Mouse (Mus musculus) right cerebral cortex, adult 2 months (tissue): ENCODE results near the gene Pcgf6.

Experiments used
- DNase-seq, 2 experiments: peaks; one replicate each; pipeline ENCODE4 v3.0.0; 2021 to 2022; ENCODE audit warnings: low spot score in 2 of 2

The Pcgf6 gene

DNA sequence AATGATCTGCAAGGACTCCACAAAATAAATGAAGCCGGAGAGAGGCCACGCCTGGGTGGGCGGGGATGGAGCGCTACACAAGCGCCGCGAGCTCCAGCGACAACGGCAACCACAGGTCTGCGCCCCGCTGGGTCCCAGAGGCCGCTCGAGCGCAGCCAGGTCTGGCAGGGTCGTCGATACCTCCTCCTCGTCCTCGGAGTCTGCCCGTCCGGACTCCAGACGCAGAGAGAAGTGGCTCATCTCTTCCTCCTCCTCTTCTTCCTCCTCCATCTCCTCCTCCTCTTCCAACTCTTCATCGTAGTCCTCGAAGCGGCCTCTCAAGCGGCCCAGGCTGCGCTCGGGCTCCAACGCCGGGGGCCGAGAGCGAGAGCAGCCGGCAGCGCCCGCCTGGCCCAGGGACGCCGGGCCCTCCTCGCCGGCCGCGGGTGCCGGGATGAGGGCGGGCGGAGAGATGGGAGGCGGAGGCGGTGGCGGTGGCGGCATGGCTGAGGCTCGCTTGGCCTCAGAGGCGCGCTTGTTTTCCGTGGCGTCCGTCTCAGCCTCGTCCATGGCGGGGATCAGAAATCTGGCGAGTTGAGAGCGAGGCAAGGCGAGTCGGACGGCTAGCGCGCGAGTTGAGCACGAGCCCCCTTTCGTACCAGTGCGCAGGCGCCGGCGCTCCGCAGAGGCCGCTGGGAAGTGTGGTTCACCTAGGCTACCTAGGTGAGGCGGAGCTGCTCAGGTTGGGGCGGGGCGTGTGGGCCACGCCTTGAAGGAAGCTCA, at the start of gene Pcgf6:
Pcgf6 (minus strand) TSS at position 636 of the 762 bp plus-strand sequence.
- DNase-seq: peak; percentile 84

DNA sequence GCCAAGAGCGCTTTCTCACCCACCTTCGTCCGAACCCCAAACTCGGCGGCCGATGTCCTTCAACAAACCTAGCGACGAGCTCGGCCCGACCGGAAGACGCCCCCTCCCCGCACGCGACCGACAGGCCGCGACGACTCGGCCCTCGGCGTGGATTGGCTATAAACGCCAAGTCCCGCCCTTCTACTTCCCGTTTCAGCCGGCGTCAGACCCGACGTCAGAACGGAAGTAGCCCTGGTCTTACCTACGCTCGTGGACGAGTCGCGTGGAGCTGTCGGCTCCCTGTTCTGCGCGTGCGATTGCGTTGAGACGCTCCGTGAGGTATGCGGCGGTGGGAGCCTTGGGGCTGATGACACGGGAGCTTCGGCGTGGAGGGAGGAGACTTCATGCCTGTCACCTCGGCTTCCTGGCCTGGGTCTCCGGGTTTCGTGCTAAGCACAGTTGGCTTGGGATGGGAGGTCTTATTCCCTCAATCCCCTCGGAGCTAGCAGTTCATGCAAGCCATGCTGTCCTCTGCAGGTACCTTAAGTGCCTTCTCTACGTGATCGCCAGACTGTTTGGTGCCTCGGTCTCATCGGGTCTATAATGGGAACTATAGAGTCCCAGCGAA, 39.9 kb upstream of the Pcgf6 start, which contains the start of the genes Usmg5 and Pdcd11:
Usmg5 (minus strand) TSS at position 98 of the 607 bp plus-strand sequence.
Pdcd11 (plus strand) TSS at position 219 of the 607 bp plus-strand sequence.
- peak; percentile 98 for DNase-seq

DNA sequence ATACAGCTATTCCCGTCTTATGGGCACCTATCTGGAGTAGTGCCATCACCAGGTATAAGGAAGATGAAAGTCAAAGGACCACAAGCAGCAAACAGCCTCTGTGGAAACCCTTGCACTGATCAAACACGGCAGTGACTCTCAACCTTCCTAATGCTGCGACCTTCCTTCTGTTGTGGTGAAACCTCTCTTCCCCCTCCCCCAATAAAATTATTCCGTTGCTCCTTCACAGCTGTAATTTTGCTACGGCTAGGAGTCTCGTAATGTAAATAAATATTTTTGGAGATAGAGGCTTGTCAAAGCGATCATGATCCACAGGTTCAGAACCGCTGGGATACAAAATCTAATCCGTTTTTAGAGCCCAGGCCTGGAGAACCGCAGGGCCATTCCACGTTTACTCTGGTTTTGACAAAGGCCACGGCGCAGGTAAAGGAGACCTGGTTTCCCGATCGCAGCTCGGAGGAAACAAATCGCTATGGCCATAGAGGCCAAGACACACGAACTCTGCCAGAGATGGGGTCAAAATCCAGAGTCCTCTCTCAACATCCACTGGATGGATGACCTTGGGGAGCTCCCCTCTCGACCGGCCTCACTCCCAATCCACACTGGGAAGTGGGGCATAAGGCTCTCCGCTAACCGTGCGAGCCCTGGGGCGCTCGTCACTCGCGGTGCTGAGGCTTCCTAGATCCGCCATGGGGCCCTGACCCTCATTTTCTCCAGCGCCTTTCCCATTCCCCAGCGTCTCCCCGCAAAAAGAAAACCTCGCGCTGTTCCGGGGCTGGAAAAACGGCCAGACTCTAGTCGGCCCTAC, 39.2 kb upstream of the Pcgf6 start:
- DNase-seq: peak in 1 of 2 experiments; percentile 26

DNA sequence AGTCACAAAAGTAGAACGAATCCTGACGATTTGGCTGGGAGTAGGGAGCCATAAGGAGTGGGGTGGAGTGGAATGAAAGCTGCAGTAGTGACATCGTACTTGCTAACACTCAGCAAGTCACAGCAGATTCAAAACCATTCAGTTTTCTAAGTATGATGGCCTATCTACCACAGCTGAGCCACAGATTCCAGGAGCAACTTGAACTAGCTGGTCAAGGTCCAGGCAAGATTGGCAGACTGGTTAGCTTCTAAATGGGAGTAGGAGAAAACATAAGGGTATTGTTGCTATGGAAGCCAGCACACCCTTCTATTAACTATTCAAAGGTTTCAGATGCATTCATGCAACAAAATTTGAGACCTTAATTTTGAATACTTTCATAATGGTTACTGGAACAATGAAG, 37.5 kb upstream of the Pcgf6 start:
- no peak for DNase-seq

DNA sequence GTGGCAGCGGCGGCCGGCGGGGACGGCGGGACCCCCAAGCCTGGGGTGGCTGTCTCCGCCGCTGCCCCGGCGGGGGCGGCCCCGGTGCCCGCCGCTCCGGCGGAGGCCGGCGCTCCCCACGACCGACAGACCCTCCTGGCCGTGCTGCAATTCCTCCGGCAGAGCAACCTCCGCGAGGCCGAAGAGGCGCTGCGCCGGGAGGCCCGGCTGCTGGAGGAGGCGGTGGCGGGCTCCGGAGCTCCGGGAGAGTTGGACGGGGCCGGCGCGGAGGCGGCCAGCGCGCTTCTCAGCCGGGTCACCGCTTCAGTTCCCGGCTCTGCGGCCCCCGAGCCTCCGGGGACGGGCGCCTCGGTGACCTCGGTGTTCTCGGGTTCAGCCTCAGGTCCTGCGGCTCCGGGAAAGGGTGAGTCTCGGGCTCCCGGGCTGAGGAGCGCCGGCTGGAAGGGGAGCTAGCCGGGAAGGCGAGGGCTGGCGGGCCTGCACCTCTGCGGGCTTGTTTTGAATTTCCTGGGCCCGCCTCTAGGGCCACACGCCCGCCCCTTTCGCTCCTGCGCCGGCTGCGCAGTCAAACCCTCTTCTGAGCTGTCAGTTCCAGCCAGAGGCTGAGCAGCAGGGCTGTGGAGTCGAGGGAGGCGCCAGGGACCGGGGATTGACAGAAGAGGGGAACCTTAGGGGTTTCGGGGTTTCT, 17.4 kb upstream of the Pcgf6 start:
- DNase-seq: peak; percentile 83 to 84

DNA sequence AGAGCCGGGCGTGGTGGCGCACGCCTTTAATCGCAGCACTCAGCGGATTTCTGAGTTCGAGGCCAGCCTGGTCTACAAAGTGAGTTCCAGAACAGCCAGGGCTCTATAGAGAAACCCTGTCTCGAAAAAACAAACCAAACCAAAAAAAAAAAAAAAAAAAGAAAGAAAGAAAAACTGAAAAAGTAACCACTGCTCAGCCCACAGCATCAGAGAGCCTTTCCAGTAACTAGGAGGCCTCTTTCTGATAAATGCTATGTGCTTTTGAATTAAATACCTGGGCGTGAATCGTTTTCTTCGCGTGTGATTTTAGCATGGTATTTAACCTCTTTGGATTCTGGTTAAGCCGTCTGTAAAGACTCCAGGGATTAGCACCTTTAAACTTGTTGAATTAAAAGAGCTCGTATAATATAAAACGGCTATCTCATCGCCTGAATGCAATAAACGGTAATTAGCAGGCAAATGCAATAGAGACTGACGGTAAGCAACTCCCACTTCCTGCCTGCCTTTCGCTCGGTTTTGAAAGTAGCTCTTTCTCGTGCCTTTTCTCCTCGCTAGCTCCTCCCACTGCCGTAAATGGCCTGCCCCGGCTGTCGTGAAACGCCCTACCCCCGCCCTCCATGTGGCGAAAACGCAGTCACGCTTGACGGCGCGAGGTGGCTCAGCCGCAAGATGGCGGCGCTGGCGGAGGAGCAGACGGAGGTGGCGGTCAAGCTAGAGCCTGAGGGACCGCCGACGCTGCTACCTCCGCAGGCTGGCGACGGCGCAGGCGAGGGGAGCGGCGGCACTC, 16.6 kb upstream of the Pcgf6 start, which contains the start of gene Taf5:
Taf5 (plus strand) TSS at position 651 of the 787 bp plus-strand sequence.
- peak; percentile 95 to 98 for DNase-seq

DNA sequence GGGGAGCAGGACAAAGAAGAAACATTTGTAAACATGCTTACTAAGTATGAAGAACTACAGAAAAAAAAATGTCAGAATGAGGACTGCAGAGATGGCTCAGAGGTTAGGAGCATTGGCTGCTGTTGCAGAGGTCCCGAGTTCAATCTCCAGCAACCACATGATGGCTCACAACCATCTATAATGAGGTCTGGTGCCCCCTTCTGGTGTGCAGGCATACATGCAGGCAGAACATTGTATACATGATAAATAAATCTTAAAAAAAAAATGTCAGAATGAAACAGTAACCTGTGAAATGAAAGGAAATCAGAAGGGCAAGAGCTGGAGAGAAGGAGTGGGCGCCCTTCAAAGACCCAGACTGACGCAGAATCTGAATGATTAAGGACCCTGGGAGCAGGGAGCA, 15.2 kb upstream of the Pcgf6 start:
- no peak for DNase-seq

DNA sequence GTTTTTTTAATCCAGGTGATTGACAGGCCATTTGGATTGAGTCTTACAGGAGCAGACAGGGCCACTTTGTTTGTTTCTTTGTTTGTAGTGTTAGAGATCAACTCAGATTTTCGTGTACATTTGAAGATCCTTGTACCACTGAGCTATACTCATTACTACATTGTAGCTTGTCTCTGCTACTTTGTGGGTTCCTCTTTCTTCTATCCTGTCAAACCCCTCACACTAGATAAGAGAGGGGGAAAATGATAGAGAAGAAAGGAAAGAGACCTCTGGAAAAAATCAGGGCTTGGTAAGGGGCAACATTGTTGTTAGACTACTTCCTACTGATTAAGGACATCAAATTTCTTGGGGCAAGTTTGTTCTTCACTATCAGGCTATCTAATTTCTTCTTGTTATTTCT, 7.0 kb upstream of the Pcgf6 start:
- DNase-seq: no peak

DNA sequence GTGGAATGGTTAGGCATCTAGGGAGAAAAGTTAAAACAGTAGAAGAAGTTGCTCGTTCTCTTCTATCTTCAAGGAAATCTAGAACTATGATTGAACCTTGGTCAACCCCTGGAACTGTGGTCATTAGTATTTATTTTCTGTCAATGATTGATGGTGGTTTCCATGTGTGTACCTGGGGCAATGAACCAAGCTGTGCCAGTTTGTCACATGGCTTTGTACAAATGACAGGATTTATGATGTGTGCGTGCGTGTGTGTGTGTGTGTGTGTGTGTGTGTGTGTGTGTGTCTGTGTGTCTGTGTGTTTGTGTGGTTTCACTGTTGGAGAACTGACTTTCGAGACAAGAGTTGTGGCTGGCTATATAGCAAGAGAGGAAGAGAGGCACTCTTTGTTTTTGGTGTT, 2.8 kb upstream of the Pcgf6 start:
- no peak for DNase-seq

DNA sequence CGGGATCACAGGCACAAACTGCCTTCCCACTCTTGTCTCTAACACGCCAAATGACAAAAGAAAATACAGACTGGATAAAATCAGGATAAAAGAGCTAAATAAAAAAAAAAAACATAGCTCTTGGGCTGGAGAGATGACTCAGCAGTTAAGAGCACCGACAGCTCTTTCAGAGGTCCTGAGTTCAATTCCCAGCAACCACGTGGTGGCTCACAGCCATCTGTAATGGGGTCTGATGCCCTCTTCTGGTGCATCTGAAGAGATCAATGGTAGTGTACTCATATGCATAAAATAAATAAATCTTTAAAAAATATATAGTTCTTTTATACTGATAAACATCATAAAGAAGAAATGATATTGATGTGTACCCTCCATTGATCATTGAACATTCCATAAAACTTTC, 2.2 kb upstream of the Pcgf6 start:
- no peak for DNase-seq

DNA sequence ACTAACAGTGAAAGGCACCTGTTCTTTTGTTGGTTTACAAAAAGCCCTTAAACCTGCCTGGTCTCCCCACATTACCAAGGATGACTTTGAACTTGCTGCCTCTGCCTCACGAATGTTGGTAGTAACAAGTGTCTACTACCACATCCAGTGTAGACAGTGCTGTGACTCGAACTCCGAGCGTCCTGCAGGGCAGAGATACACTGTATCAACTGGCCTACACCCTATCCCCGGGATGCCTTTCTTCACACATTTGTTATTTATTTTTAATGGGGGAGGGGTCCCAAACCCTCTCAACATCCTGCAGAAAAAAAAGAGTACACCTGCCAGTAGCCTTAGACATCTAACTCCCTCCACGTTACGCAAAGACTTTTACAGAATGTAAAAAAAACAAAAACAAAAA, 866 bp downstream of the Pcgf6 start:
- no peak for DNase-seq

DNA sequence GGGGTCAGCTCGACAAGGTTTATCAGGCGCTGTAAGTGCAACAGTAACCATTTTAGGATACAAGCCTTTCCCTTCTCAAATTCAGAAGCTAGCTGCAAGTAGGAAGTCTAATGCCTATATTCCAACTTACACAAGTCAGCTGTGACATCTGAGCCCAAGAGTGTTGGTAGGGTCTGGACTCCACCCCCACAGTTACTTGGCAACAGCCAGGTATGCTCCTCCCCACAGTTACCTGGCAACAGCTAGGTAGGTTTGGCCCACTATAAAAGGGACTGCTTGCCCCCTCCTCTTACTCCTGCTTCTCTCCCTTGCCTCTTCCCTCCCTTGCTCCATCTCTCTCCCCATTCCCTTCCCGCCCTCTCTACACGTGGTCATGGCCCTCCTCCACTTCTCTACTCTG, 1.6 kb downstream of the Pcgf6 start:
- no peak for DNase-seq

DNA sequence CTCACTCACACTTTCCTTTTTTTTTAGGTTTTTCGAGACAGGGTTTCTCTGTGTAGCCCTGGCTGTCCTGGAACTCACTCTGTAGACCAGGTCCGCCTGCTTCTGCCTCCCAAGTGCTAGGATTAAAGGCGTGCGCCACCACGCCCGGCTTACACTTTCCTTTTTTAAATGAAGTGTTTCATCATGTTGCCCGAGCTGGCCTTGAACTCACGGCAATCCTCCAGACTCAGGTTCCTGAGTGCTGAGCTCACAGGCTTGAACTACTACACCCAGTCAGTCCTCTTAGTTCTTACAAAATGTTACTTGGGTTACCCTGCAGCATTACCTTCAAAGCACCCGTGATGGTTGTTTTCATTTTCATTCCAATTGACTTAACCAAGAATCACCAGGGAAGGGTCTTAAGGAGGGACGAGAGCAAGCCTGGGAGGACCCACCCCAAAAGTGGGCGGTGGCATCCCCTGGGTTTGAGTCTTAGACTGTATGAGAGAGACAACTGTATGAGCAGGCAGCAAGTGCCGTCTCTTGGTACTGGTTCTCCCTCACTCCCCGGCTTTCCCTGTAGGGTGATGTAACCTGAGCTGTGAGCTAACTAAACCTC, 3.4 kb downstream of the Pcgf6 start:
- DNase-seq: no peak

DNA sequence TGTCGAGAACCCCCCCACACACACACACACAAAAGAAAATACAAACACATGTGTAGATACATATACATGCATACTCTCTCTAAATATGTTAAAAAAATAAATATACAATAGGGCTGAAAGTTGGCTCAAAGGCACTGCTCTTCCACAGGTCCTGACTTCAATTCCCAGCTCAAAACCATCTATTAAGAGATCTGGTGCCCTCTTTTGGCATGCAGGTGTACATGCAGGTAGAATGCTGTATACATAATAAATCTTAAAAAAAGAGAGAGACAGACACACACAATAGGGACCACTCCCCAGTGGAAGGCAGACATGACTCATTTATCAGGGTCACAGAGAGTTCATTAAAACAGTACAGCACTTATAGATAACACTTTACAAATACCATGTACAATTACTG, 4.4 kb downstream of the Pcgf6 start:
- DNase-seq: no peak

DNA sequence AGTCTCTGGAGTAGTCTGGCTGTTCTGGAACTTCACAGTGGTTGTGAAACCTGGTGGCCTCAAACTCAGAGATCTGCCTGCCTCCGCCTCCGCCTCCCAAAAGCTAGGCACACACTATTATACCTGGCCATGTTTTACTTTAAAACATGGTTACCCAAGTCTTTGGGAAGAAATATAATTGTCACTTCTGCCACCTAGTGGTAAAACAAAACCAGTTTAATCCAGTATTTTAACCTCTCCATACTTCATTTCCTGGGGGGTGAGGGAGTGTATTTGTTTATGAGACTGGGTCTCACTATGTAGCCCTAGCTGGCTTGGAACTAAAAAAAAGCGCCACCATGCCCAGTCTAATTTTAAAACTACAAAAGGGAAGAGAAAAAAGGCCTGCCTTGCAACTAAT, 7.1 kb downstream of the Pcgf6 start:
- DNase-seq: no peak

DNA sequence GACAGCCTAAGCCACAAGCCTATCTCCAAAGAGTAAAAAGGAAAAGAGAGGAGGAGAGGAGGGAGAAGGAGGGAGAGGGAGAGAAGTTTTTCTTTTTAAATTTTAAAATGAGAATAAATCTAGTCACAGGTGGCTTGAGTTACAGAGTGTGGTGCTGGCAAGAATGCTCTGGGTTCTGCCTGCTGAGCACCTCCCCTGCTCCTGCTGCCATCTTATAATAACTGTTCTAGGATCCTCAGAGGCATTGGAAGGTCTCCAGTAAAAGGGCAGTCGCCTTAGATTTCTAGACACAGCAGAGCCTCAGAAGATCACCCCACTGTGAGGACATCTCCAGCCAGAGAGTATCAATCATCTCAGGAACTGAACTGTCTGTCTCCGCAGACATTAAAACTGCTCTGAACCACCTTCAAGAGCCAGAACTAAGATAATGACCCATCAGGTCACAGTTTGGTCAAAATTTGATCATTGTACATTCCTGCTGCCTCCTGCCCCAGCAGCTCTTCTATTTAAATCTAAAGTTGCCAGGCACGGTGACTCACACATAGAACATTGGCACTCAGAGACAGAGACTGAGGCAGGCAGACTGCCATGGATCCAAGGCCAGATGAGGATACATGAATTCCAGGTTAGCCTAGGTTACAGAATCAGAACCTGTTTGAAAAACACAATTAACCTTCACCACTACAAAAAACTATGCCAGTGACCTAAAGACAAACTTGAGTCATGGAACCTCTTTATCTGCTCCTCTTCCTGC, 9.8 kb downstream of the Pcgf6 start:
- no peak for DNase-seq

DNA sequence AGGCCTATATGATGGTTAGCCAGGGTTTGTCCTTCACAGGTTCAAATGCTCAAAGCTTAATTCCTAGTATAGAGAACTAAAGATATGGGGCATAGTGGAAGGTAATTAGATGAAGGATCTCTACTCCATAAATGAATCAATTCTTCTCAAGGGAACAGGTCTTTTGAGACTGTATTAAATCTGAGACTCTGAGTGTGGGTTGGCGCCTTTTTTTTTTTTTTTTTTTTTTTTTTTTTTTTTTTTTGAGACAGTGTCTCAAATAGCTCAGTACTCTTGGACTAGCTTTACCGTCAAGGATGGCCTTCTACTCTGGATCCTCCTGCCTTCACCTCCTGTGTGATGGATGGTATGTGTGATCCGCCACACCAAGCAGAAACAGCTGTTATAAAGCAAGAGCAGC, 14.1 kb downstream of the Pcgf6 start:
- DNase-seq: no peak

DNA sequence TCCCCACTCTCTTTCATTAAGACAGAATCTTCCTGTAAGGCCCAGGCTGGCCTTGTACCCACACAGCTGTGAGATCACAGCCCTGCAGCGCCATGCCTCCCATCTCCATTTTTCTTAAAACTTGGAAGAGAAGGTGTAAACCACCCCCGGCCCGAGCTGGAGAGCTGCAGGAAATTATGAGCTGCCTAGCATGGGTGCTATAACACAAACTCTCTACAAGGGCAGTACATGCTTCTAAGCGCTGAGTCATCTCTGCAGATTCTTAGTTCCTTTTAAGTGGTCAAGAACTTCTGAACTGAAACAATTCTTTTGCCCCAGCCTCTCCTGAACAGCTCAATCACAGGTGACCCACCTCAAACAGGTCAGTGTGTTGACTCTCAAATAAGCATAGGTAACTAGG, 15.8 kb downstream of the Pcgf6 start:
- peak; percentile 63 to 64 for DNase-seq

DNA sequence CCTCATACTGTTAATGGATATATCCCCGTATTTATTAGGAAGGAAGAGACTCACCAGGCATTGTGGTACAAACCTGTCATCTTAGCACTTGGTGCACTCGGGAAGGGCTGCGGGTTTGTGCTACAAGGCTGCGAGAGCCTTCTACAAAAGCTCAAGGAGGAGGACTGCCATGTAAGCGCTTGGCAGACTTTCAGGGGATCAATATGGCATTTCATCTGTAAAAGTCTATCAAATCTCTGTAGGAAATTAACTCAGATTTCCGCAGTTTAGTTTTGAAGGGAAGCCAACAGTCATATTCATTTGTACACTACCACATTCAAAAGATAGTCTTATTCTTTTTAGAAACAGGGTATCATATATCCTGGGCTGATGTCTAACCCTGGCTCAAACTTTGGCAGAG, 18.9 kb downstream of the Pcgf6 start:
- DNase-seq: no peak

DNA sequence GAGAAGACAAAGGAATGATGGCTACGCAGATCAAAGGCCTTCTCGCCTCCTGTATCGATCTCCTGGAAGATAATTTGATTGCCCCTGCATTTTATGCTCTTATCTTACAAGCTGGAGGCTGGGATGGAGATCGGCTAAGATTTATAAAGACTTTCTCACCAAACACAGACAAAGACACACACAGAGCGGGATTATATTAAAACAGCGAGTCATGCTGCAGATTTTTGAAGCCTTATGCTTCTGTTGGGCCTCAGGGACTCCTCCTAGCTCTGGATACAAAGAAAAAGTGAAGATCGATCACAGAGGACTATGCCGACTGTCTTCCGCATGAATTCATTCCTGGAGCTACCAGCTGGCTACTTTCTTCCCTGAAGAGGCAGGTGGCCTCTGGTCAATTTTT, 20.9 kb downstream of the Pcgf6 start:
- no peak for DNase-seq
